Mouse (Mus musculus) hematopoietic stem cell, adult 5-6 weeks (primary cell): Measurements from ENCODE around the gene Moxd1. TPM values are rescaled to one million over a fixed set of nuclear protein-coding genes. Genes with fewer than 3 reads are reported as not detected.
"Not testable (repeated sequence)": the region's sequence is repeated elsewhere in the genome, so short reads cannot be mapped to it uniquely, and the experiment has no call there.

Experiments used
- ATAC-seq, 2 experiments: fragments of 125-278 bp in 1 of 2; replicated peaks in 1 of 2; 2 replicates each; pipeline ENCODE4 v1.8.0; 2016 to 2017; ENCODE audit warnings: inconsistent platforms in 2 of 2, mild to moderate bottlenecking in 2 of 2, moderate number of reproducible peaks in 2 of 2, low read depth in 1 of 2, moderate TSS enrichment in 1 of 2; ENCODE audit not compliant: low FRiP score in 2 of 2, poor library complexity in 2 of 2, severe bottlenecking in 2 of 2, insufficient read depth in 1 of 2, low TSS enrichment in 1 of 2
- total RNA-seq: library from RNA; stranded (forward); fragments of 172-1452, 232-1000 nt; gene quantifications from 2 replicates; pipeline ENCODE4 v1.2.3, GENCODE M21; 2017

Moxd1 gene
- total RNA-seq, 1 experiment from 2014 or later: not detected

DNA sequence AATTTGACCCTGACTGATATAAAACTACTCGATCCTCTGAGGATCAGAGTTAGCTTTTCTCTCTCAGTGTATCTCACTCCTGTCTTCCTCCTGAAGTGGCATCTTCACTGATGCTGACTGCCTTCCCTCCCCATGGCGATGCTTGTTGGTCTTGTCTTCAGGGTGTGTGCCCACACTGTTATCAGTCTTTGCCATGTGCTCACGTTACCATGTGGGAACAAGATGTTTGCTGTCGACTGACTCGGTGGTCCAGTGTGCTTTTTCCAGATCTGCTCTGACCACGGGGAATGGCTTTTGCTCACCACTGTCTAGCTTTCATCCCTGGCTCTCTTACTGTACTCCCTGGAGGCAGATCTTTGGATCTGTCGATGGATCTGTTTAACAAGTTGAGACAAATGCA is 34.8 kb downstream of the Moxd1 start:
- no peak for ATAC-seq

DNA sequence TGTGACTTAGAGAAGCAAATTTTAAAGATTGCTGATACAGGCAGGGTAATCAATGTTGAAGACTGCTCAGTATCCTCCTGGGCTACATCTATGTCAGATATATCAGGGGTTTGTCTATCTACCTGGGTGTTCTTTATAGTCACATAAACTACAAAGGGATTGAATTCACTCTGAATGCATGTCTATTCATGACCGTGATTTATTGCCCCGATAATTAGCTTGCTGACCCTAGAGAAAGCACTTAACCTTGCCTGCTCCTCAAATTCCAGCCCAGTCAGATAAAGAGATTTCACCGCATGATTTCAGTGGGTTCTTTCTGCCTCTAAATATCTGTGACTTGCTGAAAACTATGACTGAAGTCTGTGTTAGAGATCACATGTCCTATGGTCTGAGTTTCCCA is 35.6 kb downstream of the Moxd1 start:
- no peak for ATAC-seq

DNA sequence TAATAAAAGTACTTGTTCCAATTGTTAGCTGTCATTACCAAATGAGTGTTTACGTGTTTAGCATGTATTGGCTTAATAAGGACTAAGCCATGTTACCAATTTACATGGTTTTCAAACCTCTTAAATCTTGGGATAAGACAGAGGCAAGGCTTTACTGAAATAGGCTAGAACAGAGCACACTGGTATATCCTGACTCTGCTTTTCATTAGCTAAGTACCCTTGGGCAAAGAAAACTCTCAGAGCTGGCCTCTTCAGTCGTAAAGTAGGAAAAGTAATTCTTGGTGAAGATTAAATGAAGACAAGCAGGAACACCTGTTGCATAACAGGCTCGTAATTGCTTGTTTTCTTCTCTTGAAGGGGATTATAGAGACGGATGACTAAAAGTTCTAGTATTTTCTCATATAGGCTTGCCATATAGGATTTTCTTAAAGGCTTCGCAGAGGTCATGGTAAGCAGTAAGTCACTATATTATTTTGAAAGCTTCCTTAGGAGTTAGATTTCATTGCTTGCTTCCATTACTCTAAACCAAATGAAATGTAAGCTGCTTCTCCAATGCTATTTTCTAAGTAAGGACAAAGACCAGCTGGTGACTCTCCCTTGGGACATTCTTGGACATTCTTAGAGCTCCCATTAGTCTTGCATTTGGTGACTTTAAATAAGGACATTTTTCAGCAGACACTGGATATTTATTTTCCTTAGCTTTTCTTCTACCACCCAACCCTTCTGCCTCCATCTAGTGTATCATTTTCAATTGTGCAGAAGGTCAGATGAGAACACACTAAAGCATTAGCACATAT is 36.7 kb downstream of the Moxd1 start:
- no peak for ATAC-seq

DNA sequence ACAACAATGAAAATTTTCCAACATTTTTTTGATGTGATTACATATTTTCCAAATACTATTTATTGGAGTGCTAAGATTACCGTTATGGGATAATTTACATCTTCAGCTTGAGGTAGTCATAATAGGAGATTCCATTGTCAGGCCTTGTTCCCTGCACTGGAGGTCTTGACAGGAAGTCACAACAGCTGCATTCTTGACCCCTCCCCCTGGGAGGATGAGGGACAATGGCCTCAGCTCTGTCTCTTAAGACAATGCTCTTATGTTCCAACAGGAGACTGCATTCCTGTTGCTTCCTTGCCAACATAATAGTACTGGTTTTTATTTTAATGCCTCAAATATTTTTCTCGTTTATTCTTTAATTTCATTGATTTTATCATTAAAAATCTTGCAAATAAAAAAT is 44.2 kb downstream of the Moxd1 start:
- no peak for ATAC-seq

DNA sequence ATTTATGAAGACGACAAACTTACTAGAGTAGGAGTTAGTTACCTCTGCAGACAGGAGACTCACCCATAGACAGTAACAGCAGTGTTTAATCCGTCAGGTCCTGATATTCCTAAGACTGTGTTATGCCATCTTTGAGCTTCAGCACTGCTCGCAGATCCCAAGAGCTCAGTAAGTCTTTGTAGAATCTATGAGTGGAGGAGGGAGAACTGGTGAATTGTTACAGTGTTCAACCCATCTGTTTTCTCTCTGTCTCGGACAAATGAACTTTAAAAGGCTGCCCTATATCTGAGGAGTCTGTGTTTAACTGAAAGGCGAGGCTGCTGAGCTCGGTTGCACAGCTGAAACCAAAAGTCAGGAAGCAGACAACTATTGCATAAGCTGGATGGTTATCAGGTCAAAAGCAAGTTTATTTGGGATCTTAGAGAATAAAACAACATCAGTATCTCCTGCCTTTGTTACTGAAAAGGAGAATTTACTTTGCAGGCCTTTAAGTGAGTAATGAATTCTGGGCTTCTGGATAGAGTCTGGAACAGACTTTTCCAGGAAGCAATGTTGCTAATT is 47.8 kb downstream of the Moxd1 start:
- no peak for ATAC-seq

DNA sequence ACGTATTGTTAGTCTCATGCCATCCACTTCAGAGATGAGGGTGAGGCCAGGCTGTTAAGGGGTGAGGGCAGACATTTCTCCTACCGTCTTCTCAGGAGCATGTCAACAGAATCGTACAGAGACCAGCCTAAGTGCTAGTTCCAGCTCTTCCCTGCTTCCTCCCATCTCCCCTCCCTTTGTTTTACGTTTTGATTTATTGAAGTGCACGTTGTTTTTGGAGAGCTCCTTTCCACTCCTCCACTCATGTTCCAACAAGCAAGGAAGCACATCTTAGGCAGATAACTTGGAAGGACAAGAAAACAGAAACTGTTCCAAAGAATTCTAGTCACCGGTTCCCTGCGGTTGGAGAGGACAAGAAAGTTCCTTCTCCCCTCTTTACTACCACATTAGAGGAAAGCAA is 52.9 kb downstream of the Moxd1 start:
- no peak for ATAC-seq

DNA sequence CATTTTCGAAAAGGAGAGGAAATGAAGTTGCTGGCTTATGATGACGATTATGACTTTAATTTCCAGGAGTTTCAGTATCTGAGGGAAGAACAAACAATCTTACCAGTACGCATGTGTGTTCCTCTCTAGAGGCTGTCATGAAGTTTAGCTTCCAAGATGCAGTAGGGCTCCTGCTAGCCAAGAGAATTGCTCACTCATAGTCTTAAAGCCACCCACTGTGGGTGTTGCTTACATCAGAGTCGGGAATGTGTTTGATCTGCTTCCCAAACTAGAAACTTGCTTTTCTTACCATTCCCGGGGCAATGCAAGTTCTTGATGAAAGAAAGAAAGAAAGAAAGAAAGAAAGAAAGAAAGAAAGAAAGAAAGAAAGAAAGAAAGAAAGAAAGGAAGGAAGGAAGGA is 59.3 kb downstream of the Moxd1 start:
- ATAC-seq: no peak

DNA sequence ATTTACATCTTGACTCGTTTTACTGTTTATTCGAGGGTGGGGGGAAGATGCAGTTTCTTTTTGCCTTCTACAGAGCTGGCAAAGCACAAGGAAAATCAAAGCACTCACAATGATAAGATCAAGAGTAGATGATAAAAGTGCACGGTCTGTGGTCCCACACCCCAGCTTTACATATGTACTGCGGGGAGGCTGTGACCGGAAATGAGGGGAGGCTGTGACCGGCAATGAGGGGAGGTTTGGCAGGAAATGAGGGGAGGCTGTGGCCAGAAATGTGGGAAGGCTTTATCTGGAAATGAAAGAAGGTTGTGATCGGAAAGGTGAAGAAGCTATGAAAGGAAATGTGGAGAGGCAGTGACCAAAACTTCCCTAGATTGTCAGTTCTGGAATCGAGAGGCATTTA is 68.3 kb downstream of the Moxd1 start:
- 0 out of 4 replicates have a peak, but pooled peaks of 1 of the 2 experiments have one; percentile 39 for ATAC-seq

DNA sequence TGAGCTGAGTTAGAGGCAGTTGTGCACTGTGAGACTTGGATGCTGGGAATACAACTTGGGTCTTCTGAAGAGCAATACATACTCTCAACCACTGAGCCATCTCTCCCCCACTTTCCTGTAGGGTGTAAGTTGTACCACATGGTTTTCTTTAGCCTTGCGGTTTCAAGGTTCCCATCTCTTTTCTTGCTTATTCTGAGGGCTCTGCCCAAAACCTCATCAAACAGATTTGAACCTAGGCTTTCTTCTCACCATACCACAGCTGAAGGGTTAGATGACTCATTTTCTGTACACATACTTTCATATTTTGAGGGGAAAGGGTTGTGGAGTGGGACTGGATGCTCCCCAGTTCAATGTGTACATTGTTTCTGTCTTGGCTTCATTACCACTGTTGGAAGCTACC is 69.4 kb downstream of the Moxd1 start:
- ATAC-seq: no peak

DNA sequence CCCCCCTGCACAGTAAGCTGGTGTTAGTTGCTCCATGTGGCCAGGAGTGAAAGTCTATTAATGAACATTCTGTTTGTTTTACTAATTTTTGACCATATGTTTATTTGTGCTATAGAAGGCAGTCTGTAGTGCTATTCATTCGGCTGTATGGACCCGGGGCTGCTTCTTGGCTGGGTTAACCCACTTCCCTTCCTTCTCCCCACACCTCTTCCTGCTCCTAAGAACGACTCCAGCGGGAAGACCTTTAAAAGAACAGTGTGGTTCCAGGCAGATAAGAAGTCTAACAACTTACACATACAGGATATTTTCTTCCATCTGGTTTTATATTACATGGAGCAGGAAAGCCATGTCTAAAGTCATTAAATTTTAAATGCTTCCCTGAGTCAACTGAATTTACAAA is 73.3 kb downstream of the Moxd1 start:
- ATAC-seq: no peak

DNA sequence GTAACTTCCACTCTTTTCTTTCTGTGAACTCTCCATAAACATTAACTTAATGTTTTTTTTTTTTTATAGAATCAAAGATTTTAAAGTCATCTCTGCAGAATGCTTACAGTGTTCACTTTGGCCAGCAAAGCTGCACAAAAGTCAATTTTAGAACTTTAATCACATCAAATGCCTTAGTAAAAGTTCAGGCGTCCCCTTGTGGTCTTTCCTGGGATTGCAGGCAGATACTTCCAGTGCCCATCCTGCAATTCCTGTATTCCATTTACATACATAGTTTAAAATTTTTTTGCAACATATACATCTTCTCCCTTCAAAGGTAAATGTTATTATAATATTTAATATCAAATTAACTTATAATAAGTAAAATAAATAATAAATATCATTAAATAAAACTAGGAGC is 74.5 kb downstream of the Moxd1 start:
- ATAC-seq: no peak

DNA sequence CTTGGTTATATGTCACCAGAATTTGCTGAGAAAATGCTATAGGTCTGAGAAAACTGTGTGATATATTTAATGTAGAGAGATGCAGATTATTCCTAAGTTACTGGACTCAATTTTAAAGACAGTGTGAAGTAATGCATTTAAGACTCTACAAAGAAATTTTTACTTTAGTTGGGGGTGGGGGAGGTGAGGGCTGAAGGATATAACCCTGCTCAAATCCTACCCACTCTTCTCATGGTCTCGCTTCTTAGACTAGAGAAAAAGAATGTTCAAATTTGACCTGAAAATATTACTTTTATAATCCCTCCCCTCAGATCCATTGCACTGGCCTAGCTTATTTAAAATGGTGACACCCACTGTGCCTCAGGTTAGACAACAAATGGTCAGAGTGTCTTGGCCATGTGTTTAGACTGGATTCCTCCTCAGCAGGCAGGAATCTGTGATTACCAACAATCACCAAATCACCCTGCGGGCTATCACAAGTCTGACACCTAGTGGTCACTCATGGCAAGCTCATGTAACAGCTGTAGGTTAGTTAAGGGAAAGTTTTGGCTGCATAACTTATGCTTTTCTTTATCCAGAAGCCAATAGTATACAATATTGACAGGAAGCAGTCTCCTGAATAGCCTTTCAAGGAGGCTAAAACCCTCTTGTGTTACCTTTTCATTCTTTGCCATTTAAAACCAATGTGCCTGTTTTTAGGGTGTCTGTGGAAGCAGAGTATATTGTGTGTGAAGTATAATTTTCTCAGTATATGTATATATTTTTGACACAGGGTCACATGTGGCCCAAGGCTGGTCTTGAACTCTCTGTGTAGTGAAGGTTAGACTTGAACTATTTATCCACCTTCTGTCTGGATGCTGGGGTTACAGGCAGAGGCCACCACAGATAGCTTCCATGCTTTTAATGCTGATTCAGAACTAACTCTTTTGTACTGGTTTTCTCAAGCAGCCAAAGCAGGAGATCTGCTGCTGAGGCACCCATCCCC is 75.2 kb downstream of the Moxd1 start:
- peak; percentile 84 to 86; a peak in 3 of 4 replicates for ATAC-seq

DNA sequence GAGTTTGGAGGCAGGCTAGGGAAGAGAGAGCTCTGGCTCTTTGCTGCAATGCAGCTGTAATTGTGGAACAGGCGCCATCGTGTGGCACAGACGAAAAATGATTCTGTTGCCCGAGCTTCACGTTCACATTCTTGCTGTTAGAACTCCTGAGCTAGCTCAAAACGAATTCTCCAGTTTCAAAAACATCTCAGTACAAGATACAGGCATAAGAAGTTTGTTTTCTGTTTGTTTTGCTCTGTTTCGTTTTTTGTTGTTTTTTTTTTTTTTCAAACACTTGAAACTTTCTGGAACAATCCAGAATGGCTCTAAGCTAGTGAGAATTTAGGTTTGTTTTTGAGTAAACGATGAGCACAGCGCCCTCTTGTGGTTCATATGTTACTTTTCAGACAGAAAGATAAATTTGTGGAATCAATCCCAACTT is 88.9 kb downstream of the Moxd1 start:
- ATAC-seq: peak; percentile 90 to 97

DNA sequence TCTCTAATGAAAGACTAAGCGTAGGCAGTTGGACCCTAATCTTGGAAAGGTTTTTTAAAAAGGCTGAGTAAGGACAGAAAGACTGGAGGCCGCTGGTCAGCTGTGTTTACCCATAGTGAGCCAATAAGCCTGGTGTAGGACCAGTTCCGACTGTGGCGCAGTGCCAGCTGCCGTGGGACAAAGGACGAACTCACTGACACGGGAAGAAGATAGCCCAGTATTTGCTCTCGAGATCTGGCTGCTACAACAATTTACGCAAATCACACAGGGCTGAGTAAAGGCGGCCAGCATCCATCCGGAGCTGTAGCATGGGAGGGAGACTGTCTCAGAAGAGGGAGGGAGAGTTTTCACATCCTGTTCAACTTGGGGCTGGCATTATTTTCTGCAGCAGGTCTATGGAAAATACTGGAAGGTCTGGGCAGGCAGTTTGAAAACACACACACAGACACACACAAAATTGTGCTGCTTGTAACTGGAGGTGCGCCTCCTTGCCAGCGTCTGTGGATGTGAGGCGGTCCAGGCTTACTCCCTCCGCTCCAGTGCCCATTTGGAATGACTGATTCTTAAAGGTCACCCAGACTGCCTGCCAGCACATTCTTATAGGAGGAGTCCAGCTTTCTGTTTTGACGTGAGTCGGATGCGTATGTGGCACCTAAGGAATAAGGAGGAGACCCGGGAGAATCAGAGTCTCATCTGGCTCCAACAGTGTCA is 94.0 kb downstream of the Moxd1 start:
- no peak for ATAC-seq

DNA sequence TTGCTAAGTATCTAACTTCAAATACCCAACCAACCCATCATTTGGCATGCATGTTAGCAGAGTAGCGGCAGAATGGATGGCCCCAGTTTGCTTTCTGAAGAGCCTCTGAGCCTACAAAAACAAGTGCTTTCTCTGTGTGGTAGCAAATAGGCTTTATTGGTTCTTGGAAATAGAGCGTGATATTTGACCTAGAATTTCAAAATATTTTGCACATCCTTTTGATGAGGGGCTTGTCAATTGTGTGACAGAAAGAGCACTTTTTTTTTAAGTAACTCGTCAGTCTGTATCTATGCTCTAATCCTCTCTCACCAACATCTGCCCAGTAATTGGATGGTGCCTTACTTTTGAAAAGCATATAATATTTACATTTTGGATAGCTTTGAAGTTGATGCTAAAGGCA is 97.0 kb downstream of the Moxd1 start:
- ATAC-seq: no peak

DNA sequence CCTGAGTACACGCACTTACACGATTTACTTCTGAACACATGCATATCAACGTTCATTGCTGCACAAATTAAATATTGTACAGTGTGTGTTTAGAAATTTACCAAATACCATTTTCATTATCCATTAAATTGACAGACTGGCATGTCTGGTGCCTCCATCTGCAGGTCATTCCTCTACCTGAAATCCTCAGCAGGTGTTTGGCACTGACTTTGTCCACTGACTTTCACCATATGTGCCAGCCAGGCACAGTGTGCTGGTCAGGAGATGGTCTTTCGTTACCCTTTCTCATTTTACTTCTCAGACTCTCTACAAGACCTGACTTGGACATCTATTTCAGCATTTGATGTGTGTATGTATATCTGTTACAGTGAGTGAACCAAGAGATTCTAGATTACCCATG is 99.7 kb downstream of the Moxd1 start:
- no peak for ATAC-seq

DNA sequence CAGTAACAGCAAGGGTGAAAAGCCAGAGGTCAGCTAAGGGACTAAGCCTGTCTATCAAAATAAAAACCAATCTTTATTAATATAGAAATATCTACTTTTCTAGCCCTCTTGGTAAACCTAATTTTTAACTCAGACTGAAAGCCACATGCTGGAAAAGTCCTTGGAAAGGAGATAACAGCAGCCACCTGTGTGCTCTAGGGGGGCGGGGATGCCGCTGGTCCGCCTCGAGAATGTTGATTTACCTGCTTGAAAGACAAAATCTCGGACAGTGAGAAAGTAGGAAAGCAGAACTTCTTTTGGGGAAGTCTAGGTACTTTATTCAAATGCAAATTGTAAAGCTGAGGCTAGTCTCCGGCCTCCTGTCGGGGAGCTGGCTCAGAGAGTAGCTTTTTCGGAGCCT is 103.9 kb downstream of the Moxd1 start:
- ATAC-seq: not testable (repeated sequence)
